Mouse (Mus musculus) limb, embryonic 14.5 days (tissue): ENCODE results near the gene Nup107. TPM values are rescaled to one million over a fixed set of nuclear protein-coding genes. Genes with fewer than 3 reads are reported as not detected.

Experiments
- ATAC-seq: fragments of 200-750 bp; cut with Nextera tagmentation; 2 replicates; pipeline ENCODE4 v1.8.0; 2017; ENCODE audit warnings: low read depth, moderate number of reproducible peaks, moderate TSS enrichment; ENCODE audit not compliant: low FRiP score
- DNase-seq: peaks from one replicate; pipeline ENCODE4 v3.0.0-alpha.2; 2015; ENCODE audit warnings: low spot score
- H3K27ac ChIP-seq: fragments of 300-500 bp; sonication (generic); replicated peaks from 2 replicates; pipeline ENCODE4 v1.5.1; 2014; ENCODE audit warnings: low read depth, mild to moderate bottlenecking, low read length, moderate library complexity, mixed read lengths
- H3K27me3 ChIP-seq: fragments of 300-500 bp; sonication (generic); 2 replicates; pipeline ENCODE4 v1.6.1; 2014; ENCODE audit warnings: low read length, mixed read lengths; ENCODE audit not compliant: control insufficient read depth, insufficient read depth
- H3K36me3 ChIP-seq: fragments of 300-500 bp; sonication (generic); 2 replicates; pipeline ENCODE4 v1.6.1; 2014; ENCODE audit warnings: mild to moderate bottlenecking, low read length, moderate library complexity, mixed read lengths; ENCODE audit not compliant: control insufficient read depth, insufficient read depth
- H3K4me1 ChIP-seq: fragments of 300-500 bp; sonication (generic); 2 replicates; pipeline ENCODE4 v1.6.1; 2014; ENCODE audit warnings: antibody characterized with exemption, low read length, mixed read lengths; ENCODE audit not compliant: control insufficient read depth, insufficient read depth
- H3K4me2 ChIP-seq: fragments of 300-500 bp; sonication (generic); replicated peaks from 2 replicates; pipeline ENCODE4 v1.6.1; 2014; ENCODE audit warnings: low read depth, mild to moderate bottlenecking, low read length, moderate library complexity; ENCODE audit not compliant: severe bottlenecking
- H3K4me3 ChIP-seq: fragments of 300-500 bp; sonication (generic); replicated peaks from 2 replicates; pipeline ENCODE4 v1.5.1; 2014; ENCODE audit warnings: low read length
- H3K9ac ChIP-seq: fragments of 300-500 bp; sonication (generic); 2 replicates; pipeline ENCODE4 v1.6.1; 2014; ENCODE audit warnings: mild to moderate bottlenecking, low read depth, low read length, moderate library complexity; ENCODE audit not compliant: severe bottlenecking
- H3K9me3 ChIP-seq: fragments of 300-500 bp; sonication (generic); 2 replicates; pipeline ENCODE4 v1.6.1; 2016; ENCODE audit warnings: low read length; ENCODE audit not compliant: control insufficient read depth
- POLR2A ChIP-seq: fragments of 200-500 bp; IDR thresholded peaks from 2 replicates; pipeline ENCODE4 v1.8.0; 2012; ENCODE audit warnings: inconsistent platforms, mild to moderate bottlenecking, moderate library complexity, borderline replicate concordance; ENCODE audit not compliant: insufficient read depth, insufficient read length; ENCODE audit errors: extremely low read depth
- WGBS: fragments of 180-500 bp; shearing (Covaris S2); extraction: QIAGEN DNeasy Blood & Tissue Kit; methylation state at CpG from one replicate; pipeline ENCODE4 v1.1.7; 2014; 5-methylcytosine and 5-hydroxymethylcytosine counted together
- polyA plus RNA-seq, 2 experiments: library from polyadenylated mRNA; depleted of rRNA in 1 of 2; stranded (reverse) in 1 of 2; unstranded in 1 of 2; fragments of >200 nt; fragmentation: Nextera tagmentation in 1 of 2; extraction: Ambion mirVana in 1 of 2; gene quantifications; 2 replicates each; pipeline versions ENCODE4 v1.2.1 to v1.2.3; 2012 to 2014

Gene Nup107
- polyA plus RNA-seq, 2 experiments: 53.4 to 61.2 TPM

- Histone ChIP-seq H3K9ac (no peak overlapping the region), H3K4me1 (no peaks in the 10 kb centered on the region), H3K4me2 (no peak overlapping the region), H3K27ac (no peak overlapping the region), H3K9me3 (no peaks in the 10 kb centered on the region), H3K36me3 (peaks cover 79% of the 10 kb centered on the region), H3K4me3 (no peak overlapping the region), H3K27me3 (no peaks in the 10 kb centered on the region)
- TF ChIP-seq POLR2A: no peak
- DNase-seq (no peak), ATAC-seq (no peak)
- WGBS: 97% methylated on average over 2 of the region's 2 CpGs
These were observed 10.4 kb downstream of the Nup107 start for GRCm38 (mm10) chr10:117782056-117782455.

- no peaks in the 10 kb centered on the region for H3K27me3 ChIP-seq
- DNase-seq: no peak
- no peak for ATAC-seq
- peaks cover 78% of the 10 kb centered on the region for H3K36me3 ChIP-seq
- TF ChIP-seq POLR2A: no peak
- no peaks in the 10 kb centered on the region for H3K9me3 ChIP-seq
- H3K4me3 ChIP-seq: no peak overlapping the region
- no peaks in the 10 kb centered on the region for H3K4me1 ChIP-seq
- H3K27ac ChIP-seq: no peak overlapping the region
- 91% methylated on average over 17 of the region's 17 CpGs for WGBS
- H3K4me2 ChIP-seq: no peak overlapping the region
- no peak overlapping the region for H3K9ac ChIP-seq
These were observed 11.3 kb downstream of the Nup107 start for GRCm38 (mm10) chr10:117781021-117781725.

- H3K4me2 ChIP-seq: no peak overlapping the region
- peaks cover 78% of the 10 kb centered on the region for H3K36me3 ChIP-seq
- no peak overlapping the region for H3K4me3 ChIP-seq
- no peaks in the 10 kb centered on the region for H3K9me3 ChIP-seq
- 85% methylated on average over 6 of the region's 6 CpGs for WGBS
- no peak overlapping the region for H3K27ac ChIP-seq
- H3K9ac ChIP-seq: no peak overlapping the region
- no peaks in the 10 kb centered on the region for H3K27me3 ChIP-seq
- H3K4me1 ChIP-seq: no peaks in the 10 kb centered on the region
- DNase-seq: no peak
- ATAC-seq: no peak
- no peak for TF ChIP-seq POLR2A
These were observed 12.1 kb downstream of the Nup107 start for GRCm38 (mm10) chr10:117780306-117780911.

GRCm38 (mm10) chr10:117779581-117780305, 12.8 kb downstream of the Nup107 start:
- no peak for TF ChIP-seq POLR2A
- peaks cover 79% of the 10 kb centered on the region for H3K36me3 ChIP-seq
- WGBS: 94% methylated on average over 8 of the region's 8 CpGs

GRCm38 (mm10) chr10:117778951-117779350, 13.6 kb downstream of the Nup107 start:
- 80% methylated on average over 4 of the region's 4 CpGs for WGBS
- Histone ChIP-seq H3K27ac (no peak overlapping the region), H3K4me2 (no peak overlapping the region), H3K27me3 (no peaks in the 10 kb centered on the region), H3K9ac (no peak overlapping the region), H3K4me3 (no peak overlapping the region), H3K9me3 (no peaks in the 10 kb centered on the region), H3K4me1 (no peaks in the 10 kb centered on the region), H3K36me3 (peaks cover 81% of the 10 kb centered on the region)
- no peak for DNase-seq
- TF ChIP-seq POLR2A: no peak
- no peak for ATAC-seq

More at GRCm38 (mm10) chr10:117779581-117780305, 12.8 kb downstream of the Nup107 start:
- Histone ChIP-seq H3K27ac (no peak overlapping the region), H3K9me3 (no peaks in the 10 kb centered on the region), H3K4me2 (no peak overlapping the region), H3K4me1 (no peaks in the 10 kb centered on the region), H3K27me3 (no peaks in the 10 kb centered on the region), H3K9ac (no peak overlapping the region), H3K4me3 (no peak overlapping the region)
- ATAC-seq: no peak
- no peak for DNase-seq
